Mouse (Mus musculus) c-Kit-negative CD71-positive TER-119-positive erythroid progenitor cells, embryonic 14.5 days (primary cell): ENCODE data around the gene Tbx1.

ENCODE experiments used
- DNase-seq: peaks from one replicate; pipeline ENCODE4 v3.0.0-alpha.2; 2013; ENCODE audit warnings: low read depth, low spot score

The Tbx1 gene

DNA sequence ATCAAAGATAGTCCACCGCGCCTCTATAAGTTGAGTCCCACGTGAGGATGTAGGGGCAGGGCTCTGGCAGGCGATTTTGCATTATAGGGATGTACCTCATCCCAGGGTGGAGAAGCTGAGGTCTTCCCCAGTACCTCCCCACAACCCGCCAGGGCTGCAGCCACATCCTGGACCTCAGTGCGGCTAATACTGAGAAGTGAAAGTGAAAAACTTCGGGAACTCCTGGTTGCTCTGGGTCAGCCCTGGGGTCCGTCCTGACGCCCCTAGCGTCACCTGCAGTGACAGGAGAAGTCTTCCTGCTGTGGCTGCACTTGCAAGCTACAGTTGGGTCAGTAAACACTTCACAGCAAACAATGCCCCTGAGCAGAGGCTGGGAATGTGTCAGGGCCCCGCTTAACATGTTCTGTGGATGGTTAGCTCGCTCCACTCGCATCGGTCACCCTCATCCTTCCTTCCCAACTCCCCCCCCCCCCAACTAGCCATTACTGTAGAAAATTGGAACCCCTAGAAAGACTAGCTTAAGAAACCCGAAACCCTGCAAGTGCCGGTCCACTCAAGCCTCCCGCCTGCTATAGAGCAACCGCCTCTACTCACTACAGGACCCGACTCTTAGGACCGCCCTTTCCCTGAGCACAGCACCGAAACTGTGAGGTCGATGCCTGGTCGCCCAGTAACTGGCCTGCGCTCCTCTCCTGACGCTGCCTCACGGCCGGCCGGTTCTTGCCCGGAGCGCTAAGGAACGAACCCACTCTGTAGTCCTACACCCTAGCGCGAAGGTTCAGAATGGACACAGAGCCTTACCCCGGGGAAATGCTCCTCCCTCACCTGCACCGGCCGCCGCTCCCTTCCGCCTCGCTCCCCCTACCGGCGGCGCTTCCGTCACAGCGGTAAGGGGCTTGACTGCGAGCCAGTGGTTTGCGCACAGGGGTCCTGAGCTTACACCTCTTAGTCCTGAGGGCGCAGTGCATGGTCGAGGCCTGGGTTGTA is at the start of gene Tbx1:
Gene Tbx1, minus strand, starts transcription at position 868 of the 987 bp plus-strand sequence.
- DNase-seq: no peak

DNA sequence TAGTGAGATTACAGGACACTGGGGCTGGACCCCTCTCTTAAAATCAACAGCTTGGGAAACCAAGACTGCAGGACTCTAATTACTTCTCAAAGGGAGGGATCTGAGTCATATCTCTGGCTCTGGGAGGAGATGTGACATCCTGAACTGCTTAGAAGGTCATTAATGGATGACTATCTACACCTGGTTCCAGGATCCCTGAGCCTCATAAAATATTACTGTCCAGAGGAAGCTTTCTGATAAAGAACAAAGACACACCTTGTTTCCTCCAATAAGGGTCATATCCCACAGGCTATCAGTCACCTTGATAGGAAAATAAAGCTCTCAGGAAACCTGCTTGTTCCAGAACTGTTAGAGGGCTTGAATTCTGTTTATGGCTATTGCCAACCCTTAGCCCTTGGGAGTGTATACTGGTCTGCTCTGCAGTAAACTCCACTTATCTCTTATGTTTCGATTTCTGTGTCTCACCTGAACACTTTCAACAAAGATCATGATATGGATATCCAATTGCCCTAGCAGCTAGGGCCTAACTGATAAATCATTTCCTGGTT is 49.0 kb upstream of the Tbx1 start:
- no peak for DNase-seq

- no peak for DNase-seq
Observed at GRCm38 (mm10) chr16:18638396-18638795, 47.9 kb upstream of the Tbx1 start.

GRCm38 (mm10) chr16:18636804-18637203 is 46.3 kb upstream of the Tbx1 start:
- no peak for DNase-seq

DNA sequence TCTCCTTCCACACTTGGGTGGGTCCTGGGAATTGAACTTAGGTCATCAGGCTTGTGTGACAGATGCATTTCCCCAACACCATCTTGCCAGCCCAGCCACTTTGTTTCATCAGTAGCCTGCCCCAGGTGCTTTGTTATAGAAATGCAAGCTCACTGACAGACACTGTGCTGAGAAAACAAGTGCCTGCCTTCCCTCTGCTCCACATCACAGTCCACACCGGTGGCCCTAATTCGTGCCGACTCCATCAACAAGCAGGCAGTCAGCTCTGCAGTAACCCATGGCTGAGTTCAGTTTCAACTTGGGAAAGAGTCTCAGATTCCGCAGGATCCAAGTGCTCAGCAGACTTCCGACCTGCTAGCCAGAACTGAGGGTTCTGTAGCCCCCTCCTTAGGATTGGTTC is 45.9 kb upstream of the Tbx1 start:
- DNase-seq: no peak

DNA sequence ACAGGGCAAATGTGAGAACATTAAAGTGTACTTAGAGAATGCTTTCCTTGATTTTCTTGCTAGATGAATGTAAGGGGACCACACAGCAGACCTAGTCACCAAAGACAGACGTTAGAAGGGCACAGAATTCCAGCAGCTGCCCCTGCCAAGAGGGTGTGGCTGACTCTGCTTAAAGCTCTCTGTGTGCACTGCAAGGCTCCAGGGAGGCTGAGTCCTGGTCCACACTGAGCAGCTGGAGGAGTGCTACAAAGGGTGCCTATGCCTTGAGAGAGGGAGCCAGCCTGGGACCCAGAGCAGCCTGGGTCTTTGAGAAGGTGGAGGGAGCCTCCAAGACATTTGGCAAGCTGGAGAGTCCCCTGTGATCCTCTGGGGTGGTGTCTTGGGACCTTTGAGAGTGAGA is 42.9 kb upstream of the Tbx1 start:
- no peak for DNase-seq

GRCm38 (mm10) chr16:18632816-18633215 is 42.3 kb upstream of the Tbx1 start:
- DNase-seq: no peak

DNA sequence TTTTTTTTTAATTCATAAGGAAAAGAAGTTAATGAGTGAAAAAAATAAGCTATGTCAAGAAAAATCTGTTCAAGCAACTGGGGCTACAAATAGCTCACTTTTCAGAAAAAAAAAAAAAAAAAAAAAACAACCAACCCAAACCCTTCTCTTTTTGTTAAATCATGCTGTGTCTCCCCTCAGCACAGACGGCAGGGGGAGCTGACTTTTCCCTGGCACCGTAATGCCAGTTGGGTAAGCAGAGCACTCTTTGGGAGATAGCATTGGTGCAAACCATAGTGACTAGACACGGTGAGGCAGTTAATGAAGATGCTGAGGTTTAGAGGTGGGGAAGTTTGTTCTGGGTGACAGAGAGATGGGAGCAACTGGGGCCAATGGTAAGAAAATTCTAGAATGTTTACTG is 41.6 kb upstream of the Tbx1 start:
- DNase-seq: no peak

GRCm38 (mm10) chr16:18631141-18631540 is 40.7 kb upstream of the Tbx1 start:
- no peak for DNase-seq

DNA sequence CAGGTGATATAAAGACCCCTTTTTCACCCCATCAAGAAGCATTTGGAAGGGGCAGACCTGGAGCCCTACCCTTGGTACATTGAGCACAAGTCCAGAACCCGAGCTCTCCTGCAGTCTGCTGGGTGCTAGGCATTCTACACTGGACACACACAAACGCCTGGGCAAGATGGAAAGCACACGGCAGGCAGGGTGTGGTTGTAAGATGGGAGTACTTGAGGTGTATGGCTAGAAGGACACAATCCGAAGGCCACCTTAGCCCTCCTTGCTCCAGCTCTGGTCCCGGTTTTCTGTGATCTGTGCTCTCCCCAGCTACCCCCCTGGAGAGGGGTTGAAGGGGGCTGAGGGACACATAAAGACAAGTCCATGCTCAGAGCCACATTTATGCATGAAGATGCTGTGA is 39.8 kb upstream of the Tbx1 start:
- DNase-seq: no peak

GRCm38 (mm10) chr16:18629390-18630231 is 39.1 kb upstream of the Tbx1 start, which contains the start of gene Sept5:
Sept5 (minus strand) TSS chr16:18629954.
- no peak for DNase-seq

DNA sequence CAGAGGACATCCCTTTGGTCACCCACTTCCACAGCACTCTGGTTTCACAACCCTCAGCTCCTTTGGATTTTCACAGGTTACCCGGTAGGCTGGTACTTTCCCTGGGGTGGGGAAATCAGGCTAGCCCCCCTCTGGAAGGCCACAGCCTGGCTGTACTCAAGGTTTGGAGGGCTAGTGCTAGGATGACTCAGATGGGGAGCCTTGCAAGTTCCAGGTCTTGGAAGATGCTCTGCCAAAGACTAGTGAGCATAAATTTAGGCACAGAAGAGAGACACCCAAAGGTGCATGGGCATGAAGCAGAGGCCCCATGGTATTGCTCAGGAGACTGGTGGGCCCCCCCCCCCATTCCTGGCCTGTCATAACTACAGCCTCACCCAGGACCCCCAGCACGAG is 38.5 kb upstream of the Tbx1 start:
- DNase-seq: no peak

- no peak for DNase-seq
Observed at GRCm38 (mm10) chr16:18628206-18628947, 37.9 kb upstream of the Tbx1 start.

- no peak for DNase-seq
Observed at GRCm38 (mm10) chr16:18627163-18627562, 36.7 kb upstream of the Tbx1 start.

DNA sequence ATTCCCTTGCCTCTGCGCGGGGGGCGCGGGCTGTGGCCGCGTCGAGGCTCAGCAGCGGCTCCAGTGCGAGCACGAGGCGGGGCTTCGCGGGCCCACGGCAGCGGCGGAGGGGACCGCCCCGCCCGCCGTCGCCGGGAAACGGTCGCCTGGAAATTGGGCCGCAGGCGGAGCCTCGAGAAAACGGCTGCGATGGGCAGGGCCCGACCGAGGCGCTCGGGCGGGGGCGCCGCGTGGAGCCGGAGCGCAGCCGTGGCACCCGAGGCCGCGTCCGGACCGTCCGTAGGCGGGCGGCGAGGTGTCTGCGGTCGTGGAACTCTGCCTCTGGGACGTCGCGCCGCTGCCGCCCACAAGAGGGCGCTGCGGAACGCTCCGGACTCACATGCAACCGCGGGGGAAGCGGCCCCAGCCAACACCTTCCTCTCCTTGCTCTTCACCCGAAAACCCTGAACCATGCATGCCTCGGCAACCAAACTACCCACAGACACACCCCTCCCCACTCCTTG is 36.0 kb upstream of the Tbx1 start, which contains the start of gene Gm49601:
Gene Gm49601, minus strand, starts transcription at position 52 of the 503 bp plus-strand sequence.
- DNase-seq: peak; percentile 17

DNA sequence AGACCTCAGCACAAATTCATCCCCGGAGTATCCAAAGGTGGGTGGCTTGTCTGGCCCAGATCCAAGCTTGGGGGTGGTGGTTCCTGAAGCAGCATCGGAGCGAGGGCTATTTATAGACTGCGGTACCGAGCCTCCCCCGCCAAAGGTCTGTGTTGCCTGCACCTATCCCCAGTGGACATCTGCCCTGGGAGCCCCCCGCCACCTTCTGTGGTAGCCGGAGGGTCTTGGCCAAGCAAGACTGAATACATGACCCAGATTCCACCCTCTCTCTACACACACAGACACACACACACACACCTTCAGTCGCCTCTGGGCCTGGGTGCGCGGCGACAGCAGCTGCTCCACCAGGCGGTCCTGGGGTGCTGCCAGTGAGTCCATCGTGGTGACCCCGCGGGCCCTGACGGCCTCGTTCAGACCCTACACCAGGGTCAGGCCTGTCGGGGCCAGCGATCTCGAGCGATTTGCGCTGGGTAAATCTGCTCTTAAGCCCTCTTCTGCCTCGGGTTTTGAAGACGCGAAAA is 35.4 kb upstream of the Tbx1 start:
- no peak for DNase-seq

- no peak for DNase-seq
Observed at GRCm38 (mm10) chr16:18625097-18625496, 34.6 kb upstream of the Tbx1 start.

- DNase-seq: no peak
Observed at GRCm38 (mm10) chr16:18624641-18625040, 34.2 kb upstream of the Tbx1 start.

DNA sequence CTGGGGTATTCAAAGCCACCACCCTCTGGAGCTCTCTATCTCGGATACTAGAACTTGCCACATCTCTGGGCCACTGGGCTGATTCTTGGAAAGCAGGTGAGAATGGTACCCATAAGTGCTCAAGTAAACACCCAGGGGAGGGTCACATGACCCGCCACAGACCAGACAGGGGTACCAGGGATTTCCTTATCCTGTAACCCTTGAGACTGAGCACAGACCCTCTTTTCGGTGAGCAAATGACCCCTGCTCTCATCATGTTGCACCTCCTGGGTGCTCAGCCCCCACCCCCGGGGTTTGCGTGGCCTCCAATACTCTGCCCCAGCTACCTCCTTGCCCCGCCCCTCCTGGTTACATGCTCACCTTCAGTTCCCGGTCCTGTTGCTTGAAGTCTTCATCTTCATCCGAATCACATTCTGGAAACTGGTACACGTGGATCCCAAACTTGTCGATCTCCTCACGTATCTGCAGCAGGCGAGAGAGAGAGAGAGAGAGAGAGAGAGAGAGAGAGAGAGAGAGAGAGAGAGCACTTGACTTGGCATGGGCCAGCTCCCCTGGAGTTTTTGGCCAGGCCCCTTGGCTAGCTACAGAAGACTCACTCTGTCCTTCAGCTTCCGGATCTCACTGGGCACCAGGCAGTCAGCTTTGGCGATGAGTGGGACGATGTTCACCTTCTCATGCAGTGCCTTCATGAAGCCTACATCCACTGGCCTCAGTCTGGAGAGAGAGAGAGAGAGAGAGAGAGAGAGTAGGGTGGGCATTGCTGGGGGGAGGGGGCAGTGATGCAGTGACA is 33.5 kb upstream of the Tbx1 start:
- no peak for DNase-seq
